Mouse (Mus musculus): ENCODE results near the gene Nyap1. TPM values are rescaled to one million over a fixed set of nuclear protein-coding genes. Genes with fewer than 3 reads are reported as not detected.

Nyap1 gene
- polyA plus RNA-seq, 1 experiment, result not detected

DNA sequence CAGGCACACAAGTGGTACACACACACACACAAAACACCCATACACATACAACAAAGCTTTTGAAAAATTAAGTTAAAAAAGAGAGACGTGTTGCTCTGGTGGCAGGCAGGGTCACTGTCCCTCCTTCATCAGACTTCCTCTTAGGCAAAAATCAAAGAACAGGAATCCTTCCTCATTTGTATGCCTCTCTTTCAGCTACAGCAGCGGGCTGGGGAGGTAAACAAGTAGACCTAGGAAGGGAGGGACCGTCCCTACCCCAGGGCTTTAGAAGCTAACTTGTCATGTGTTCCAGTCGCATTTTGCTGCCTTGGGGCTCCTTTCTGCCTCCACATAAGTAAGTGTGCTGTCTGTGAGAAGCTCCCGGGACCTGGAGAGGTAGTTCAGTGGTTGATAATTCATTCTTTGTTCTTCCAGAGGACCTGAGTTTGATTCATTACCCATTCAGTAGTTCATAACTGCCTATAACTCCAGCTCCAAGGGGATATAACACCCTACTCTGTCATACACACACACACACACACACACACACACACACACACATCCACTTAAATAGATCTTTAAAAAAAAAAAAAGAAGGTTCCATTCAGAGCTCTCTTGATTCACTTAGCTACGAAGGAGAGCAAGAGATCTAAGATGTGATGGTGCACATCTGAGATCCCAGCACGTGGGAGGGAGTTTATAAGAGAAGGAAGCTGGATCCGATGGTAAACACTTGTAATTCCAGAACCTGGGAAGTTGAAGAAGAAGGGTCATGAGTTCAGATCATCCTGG, 23.2 kb downstream of the Nyap1 start:
- H3K4me1 ChIP-seq (ENCODE audit: control insufficient read depth, insufficient read depth, low read length), result no peaks in the 10 kb centered on the region
- TF ChIP-seq CTCF (IDR thresholded peaks at IDR 0.05; ENCODE audit: insufficient read depth, low read depth, low read length), result no peak
- no peak for TF ChIP-seq POLR2A (IDR thresholded peaks at IDR 0.05; ENCODE audit: insufficient read depth, low read depth, low read length)
- WGBS, result 64% methylated on average over 8 of the region's 8 CpGs
- no peak overlapping the region for H3K27ac ChIP-seq (ENCODE audit: insufficient read depth, low read depth, low read length)
- no peak overlapping the region for H3K4me3 ChIP-seq (ENCODE audit: insufficient read depth, low read depth, low read length)

DNA sequence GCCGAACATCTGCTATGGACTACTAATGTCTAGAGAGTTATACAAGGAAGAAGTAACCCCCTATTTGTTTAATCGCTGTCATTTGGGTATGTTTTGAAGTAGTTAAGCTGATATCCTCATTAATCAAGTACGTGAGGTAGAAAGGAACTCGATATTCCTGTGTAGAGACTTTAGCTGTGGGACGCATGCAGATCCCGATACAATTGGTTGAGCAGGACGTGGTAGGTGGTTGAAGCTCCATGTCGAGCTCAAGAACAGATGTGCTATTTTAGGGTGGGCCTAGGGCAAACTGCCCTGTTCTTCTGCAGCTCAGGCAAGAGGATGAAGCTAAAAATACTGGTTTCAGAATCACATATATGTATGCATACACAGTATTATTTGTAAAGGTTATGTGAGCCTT, 25.7 kb downstream of the Nyap1 start:
- Histone ChIP-seq H3K4me1 (ENCODE audit: control insufficient read depth, insufficient read depth, low read length) (no peaks in the 10 kb centered on the region), H3K4me3 (ENCODE audit: insufficient read depth, low read depth, low read length) (no peak overlapping the region), H3K27ac (ENCODE audit: insufficient read depth, low read depth, low read length) (no peak overlapping the region)
- TF ChIP-seq POLR2A (IDR thresholded peaks at IDR 0.05; ENCODE audit: insufficient read depth, low read depth, low read length), result no peak
- no peak for TF ChIP-seq CTCF (IDR thresholded peaks at IDR 0.05; ENCODE audit: insufficient read depth, low read depth, low read length)
- WGBS, result 75% methylated on average over 8 of the region's 8 CpGs

DNA sequence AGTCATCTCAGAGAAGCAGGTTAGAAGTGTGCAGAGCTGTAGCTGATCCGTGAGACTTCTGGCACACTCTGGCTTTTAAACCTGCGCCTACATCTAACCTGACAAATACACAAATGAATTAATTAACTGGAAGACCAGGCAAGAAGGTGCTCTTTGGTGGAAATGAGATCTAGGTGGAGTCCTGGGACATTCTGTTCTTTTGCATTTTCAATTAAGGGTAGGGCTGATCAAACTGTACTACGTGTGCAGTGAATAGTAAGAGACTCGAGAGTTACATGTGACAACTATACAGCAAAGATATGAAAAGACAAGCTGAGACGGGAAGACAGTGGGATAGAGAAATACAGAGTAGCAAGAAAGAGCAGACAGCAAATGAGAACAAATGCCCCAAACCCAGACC, 28.0 kb downstream of the Nyap1 start:
- WGBS, result 80% methylated on average over 5 of the region's 5 CpGs
- TF ChIP-seq CTCF (IDR thresholded peaks at IDR 0.05; ENCODE audit: insufficient read depth, low read depth, low read length) (no peak), POLR2A (IDR thresholded peaks at IDR 0.05; ENCODE audit: insufficient read depth, low read depth, low read length) (no peak)
- Histone ChIP-seq H3K27ac (ENCODE audit: insufficient read depth, low read depth, low read length) (no peak overlapping the region), H3K4me3 (ENCODE audit: insufficient read depth, low read depth, low read length) (no peak overlapping the region), H3K4me1 (ENCODE audit: control insufficient read depth, insufficient read depth, low read length) (no peaks in the 10 kb centered on the region)

DNA sequence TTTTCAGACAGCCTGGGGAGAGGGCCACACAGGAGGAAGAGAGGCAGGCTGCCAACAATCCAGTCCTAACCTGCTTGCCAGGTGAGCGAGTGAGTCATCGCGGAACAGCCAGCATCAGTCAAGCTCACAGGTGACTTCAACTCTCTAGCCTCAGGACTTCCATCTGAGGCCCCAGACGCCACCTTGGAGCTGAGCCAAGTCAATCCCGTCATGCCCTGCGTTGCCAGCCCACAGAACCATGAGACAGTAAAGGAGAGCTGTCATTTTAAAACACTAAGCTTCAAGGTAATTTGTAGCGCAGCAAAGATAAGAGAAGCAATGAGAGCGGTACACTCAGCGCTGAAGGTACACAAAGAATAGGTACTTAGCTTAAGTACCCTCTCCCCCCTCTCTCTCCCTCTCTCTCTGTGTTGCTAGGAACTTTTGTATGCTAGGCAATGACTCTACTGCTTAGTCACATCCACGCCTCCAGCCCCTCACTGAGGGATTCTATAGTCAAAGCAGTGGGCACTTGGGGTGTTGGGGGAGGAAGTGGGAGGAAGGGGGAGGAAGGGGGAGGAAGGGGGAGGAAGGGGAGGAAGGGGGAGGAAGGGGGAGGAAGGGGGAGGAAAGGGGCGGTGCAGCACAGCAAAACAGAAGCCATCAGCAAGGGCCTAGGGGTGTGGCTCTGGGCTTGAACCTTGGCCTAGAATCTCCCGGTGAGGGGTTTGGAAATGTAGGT, 34.3 kb downstream of the Nyap1 start:
- no peak for TF ChIP-seq CTCF (IDR thresholded peaks at IDR 0.05; ENCODE audit: insufficient read depth, low read depth, low read length)
- WGBS, result 47% methylated on average over 12 of the region's 12 CpGs
- H3K4me3 ChIP-seq (ENCODE audit: insufficient read depth, low read depth, low read length), result no peak overlapping the region
- peaks cover 4% of the 10 kb centered on the region; the same call in 1 of the 2 replicates for H3K4me1 ChIP-seq (ENCODE audit: control insufficient read depth, insufficient read depth, low read length)
- H3K27ac ChIP-seq (ENCODE audit: insufficient read depth, low read depth, low read length), result no peak overlapping the region

DNA sequence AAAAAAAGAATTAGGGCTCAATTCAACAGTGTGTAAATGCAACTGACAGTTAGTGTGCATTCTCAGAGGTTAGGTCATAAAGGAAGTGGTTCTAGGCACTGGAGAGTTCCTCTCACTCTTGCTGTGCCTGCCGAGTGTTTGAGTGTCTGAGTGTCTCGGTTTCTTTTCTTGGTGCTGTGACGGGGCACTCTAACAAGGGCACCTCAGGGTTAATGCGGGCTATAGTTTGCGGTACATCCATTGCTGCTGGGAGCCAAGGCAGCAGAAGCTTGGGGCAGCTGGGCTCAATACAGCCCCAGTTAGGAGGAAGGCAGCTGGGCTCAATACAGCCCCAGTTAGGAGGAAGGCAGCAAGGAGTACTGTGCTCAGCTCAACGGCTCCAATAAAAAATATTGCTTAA, 36.2 kb downstream of the Nyap1 start:
- TF ChIP-seq CTCF (IDR thresholded peaks at IDR 0.05; ENCODE audit: insufficient read depth, low read depth, low read length) (no peak), POLR2A (IDR thresholded peaks at IDR 0.05; ENCODE audit: insufficient read depth, low read depth, low read length) (no peak)
- no peak overlapping the region; the same call in 1 of the 2 replicates for H3K4me3 ChIP-seq (ENCODE audit: insufficient read depth, low read depth, low read length)
- H3K27ac ChIP-seq (ENCODE audit: insufficient read depth, low read depth, low read length), result peak overlapping the region; percentile 44; the same call in 1 of the 2 replicates
- H3K4me1 ChIP-seq (ENCODE audit: control insufficient read depth, insufficient read depth, low read length), result peaks cover 4% of the 10 kb centered on the region; the same call in 1 of the 2 replicates
- 66% methylated on average over 6 of the region's 6 CpGs for WGBS

DNA sequence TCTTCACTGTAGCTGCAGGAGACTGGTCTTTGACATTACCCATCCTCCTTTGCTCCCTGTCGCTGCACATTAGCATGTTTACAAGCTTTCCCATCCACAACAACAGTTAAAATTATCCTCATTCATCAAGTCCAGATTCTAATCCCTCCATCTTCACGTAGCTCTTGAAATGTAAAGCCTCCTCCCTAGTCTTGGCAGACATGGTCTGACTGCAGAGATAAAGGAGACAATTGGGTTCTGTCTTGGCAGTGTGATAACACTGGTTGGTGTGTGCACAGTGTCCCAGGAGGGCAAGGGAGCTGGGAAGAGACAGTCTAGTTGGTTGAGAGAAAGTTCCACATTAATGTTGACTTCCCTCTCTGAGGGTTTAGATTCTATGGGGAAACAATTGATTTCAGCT, 41.6 kb downstream of the Nyap1 start:
- no peaks in the 10 kb centered on the region for H3K4me1 ChIP-seq (ENCODE audit: control insufficient read depth, insufficient read depth, low read length)
- TF ChIP-seq POLR2A (IDR thresholded peaks at IDR 0.05; ENCODE audit: insufficient read depth, low read depth, low read length) (no peak), CTCF (IDR thresholded peaks at IDR 0.05; ENCODE audit: insufficient read depth, low read depth, low read length) (no peak)
- 62% methylated on average over 2 of the region's 2 CpGs for WGBS
- H3K27ac ChIP-seq (ENCODE audit: insufficient read depth, low read depth, low read length), result no peak overlapping the region
- H3K4me3 ChIP-seq (ENCODE audit: insufficient read depth, low read depth, low read length), result no peak overlapping the region

DNA sequence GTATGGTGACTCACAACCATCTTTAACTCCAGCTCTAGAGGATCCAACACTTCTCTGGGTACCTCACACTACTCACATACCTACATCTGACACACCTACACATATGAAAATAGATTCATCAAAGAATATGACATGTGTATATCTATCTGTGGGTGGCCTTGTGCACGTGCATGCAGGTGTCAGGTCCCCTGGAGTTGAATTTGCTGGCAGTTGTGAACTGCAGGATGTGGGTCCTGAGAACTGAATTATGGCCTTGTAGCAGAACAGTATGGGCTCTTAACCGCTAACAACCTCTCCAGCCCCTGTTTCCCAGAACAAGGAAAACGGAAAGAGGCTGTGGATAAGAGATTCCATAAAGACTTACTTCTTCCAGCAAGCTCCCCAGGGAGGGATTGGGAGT, 42.3 kb downstream of the Nyap1 start:
- WGBS, result 85% methylated on average over 3 of the region's 3 CpGs
- TF ChIP-seq CTCF (IDR thresholded peaks at IDR 0.05; ENCODE audit: insufficient read depth, low read depth, low read length) (no peak), POLR2A (IDR thresholded peaks at IDR 0.05; ENCODE audit: insufficient read depth, low read depth, low read length) (no peak)
- no peak overlapping the region for H3K27ac ChIP-seq (ENCODE audit: insufficient read depth, low read depth, low read length)
- no peak overlapping the region for H3K4me3 ChIP-seq (ENCODE audit: insufficient read depth, low read depth, low read length)
- no peaks in the 10 kb centered on the region for H3K4me1 ChIP-seq (ENCODE audit: control insufficient read depth, insufficient read depth, low read length)

DNA sequence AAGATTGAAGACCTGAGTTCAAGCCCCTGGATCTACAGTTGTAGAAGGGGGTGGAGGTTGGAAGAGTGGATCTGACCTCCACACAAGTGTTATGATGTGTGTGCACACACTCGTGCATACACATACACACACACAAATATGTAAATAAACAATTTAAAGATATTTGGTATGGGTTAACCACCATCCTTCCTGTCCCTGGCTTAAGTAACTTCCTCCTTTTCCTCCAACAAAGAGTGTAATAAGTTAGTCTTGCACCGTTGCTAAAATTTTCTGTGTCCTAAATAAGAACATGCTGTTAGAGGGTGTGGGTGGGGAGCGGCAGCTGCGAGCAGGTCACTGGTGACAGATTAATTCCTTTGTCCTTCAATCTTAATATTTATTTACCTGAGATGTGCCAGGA, 45.5 kb downstream of the Nyap1 start:
- Histone ChIP-seq H3K4me3 (ENCODE audit: insufficient read depth, low read depth, low read length) (no peak overlapping the region), H3K4me1 (ENCODE audit: control insufficient read depth, insufficient read depth, low read length) (no peaks in the 10 kb centered on the region), H3K27ac (ENCODE audit: insufficient read depth, low read depth, low read length) (no peak overlapping the region)
- TF ChIP-seq POLR2A (IDR thresholded peaks at IDR 0.05; ENCODE audit: insufficient read depth, low read depth, low read length), result no peak
- no peak for TF ChIP-seq CTCF (IDR thresholded peaks at IDR 0.05; ENCODE audit: insufficient read depth, low read depth, low read length)
- WGBS, result 61% methylated on average over 4 of the region's 4 CpGs

DNA sequence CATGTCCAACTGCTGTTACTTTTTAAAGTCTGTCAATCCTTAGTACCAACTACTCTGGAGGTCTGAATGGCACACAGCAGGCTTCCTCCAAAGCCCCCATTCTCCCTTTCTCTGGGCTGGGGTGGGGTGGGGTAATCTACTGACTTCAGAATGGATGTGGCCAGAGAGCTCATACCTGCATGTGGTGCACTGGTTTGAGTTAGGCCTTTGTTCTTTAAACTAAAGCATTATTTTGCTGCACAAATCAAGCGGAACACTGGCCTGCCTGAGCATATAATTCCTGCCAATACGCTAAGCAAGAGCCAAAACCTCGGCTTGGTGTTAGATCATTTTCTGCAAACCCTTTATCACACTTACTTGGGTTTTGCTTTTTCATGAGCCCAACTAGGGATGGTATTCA, 46.6 kb downstream of the Nyap1 start:
- Histone ChIP-seq H3K27ac (ENCODE audit: insufficient read depth, low read depth, low read length) (no peak overlapping the region), H3K4me1 (ENCODE audit: control insufficient read depth, insufficient read depth, low read length) (no peaks in the 10 kb centered on the region), H3K4me3 (ENCODE audit: insufficient read depth, low read depth, low read length) (no peak overlapping the region)
- TF ChIP-seq CTCF (IDR thresholded peaks at IDR 0.05; ENCODE audit: insufficient read depth, low read depth, low read length), result no peak
- TF ChIP-seq POLR2A (IDR thresholded peaks at IDR 0.05; ENCODE audit: insufficient read depth, low read depth, low read length), result no peak
- 72% methylated on average over 3 of the region's 3 CpGs for WGBS

Data from olfactory bulb, adult 2 months (tissue).